Mouse (Mus musculus): ENCODE measurements around the gene Elk3.

Gene Elk3

GRCm38 (mm10) chr10:93310721-93311411, at the start of gene Elk3:
Elk3 (minus strand) TSS chr10:93311135.
- no peak for TF ChIP-seq GATA4 (IDR thresholded peaks at IDR 0.05; ENCODE audit: insufficient replicate concordance, low read length)

- no peak for TF ChIP-seq GATA4 (IDR thresholded peaks at IDR 0.05; ENCODE audit: insufficient replicate concordance, low read length)
Measured at GRCm38 (mm10) chr10:93360623-93361022, 49.7 kb upstream of the Elk3 start.

DNA sequence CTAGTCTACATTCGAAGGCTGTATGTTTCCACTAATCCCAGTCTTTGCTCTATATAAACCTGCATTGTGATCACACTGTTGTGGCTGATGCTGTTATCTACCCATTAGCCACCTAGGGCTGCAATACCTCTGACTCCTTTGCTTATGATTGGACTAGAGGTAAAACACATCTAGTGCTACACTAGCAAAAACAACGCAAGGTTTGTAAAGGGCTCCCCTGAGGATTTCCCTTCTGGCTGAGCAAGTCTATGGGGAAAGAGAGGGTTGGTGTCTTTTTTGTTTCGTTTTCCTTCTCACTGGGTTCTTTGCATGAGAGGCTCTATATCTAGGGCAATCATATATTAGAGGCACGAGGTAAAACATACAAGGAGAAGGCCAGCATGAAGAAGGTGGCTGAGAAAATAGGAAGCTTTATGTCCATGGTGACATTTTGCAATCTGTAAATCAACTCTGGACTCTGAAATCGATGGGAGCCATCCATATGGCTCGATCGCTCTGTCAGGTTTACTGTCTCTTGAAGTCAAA, 48.5 kb upstream of the Elk3 start:
- TF ChIP-seq GATA4 (IDR thresholded peaks at IDR 0.05; ENCODE audit: insufficient replicate concordance, low read length), result no peak

- TF ChIP-seq GATA4 (IDR thresholded peaks at IDR 0.05; ENCODE audit: insufficient replicate concordance, low read length), result no peak
Measured at GRCm38 (mm10) chr10:93358878-93359277, 47.9 kb upstream of the Elk3 start.

- TF ChIP-seq GATA4 (IDR thresholded peaks at IDR 0.05; ENCODE audit: insufficient replicate concordance, low read length), result no peak
Measured at GRCm38 (mm10) chr10:93357162-93357561, 46.2 kb upstream of the Elk3 start.

DNA sequence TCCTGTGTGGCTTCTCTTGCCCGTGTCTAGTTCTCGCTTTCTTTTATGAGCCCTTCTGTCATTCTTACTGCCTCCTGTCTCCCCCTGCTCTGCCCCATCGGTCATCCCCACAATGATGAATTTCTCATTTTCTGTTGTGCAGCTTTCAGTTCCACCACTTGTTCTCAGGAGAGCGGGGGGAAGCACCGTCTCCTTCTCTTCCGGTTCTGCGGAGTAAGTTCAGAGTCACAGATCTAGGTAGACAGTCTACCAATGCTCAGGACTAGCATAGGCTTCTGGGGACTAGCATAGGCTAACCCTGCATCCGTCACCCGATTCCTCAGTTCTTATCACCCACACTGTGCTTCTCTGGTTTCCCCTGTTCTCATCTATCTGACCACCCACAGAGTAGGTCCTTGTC, 45.2 kb upstream of the Elk3 start:
- TF ChIP-seq GATA4 (IDR thresholded peaks at IDR 0.05; ENCODE audit: insufficient replicate concordance, low read length), result no peak

- TF ChIP-seq GATA4 (IDR thresholded peaks at IDR 0.05; ENCODE audit: insufficient replicate concordance, low read length), result no peak
Measured at GRCm38 (mm10) chr10:93355276-93355927, 44.5 kb upstream of the Elk3 start.

- no peak for TF ChIP-seq GATA4 (IDR thresholded peaks at IDR 0.05; ENCODE audit: insufficient replicate concordance, low read length)
Measured at GRCm38 (mm10) chr10:93353545-93354326, 42.8 kb upstream of the Elk3 start.

DNA sequence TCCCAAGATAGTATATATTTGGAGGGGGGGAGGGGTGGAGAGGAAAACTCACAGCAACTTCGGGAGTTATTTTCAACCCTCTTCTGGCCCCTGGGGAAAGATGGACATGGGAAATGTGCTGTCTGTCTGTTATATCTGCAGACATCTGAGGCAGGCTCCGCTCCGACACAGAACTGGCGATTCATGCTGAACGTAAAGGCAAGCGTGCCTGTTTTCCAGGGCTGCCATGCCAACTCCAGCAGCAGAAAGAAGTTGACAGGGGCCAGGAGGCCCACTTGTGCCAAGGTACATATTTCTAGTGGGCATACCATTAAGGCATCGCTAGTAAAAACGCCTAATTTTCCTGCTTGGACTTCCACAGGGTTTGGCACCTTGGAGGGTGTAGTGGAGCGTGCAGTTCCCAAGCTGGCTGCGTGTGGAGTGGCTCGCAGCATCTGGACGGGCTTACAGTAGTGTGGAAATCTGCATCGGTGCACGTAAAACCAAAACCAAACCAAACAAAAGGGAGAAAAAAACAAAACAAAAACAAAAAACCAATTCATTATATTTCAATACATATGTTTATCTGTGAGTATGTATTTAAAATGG, 37.1 kb upstream of the Elk3 start:
- no peak for TF ChIP-seq GATA4 (IDR thresholded peaks at IDR 0.05; ENCODE audit: insufficient replicate concordance, low read length)

DNA sequence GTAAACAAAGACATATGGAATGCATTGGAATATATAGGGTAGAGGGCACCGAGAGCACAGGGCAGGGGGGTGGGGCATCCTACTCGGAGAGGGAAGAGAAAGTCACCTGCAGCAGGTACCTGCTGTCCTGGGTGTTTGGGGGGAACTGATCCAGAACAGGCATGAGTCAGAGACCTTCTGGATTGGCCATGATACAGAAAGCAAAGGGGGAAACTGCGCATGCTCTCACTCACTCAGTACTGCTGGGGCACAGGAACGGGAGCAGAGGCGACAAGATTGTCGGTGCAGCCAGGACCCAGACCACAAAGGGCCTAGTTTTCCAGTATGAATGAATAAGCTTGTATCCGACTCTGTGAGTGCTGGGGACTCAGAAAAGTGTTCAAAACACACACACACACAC, 36.5 kb upstream of the Elk3 start:
- TF ChIP-seq GATA4 (IDR thresholded peaks at IDR 0.05; ENCODE audit: insufficient replicate concordance, low read length), result no peak

GRCm38 (mm10) chr10:93346208-93346936, 35.4 kb upstream of the Elk3 start:
- no peak for TF ChIP-seq GATA4 (IDR thresholded peaks at IDR 0.05; ENCODE audit: insufficient replicate concordance, low read length)

GRCm38 (mm10) chr10:93345497-93345896, 34.6 kb upstream of the Elk3 start:
- TF ChIP-seq GATA4 (IDR thresholded peaks at IDR 0.05; ENCODE audit: insufficient replicate concordance, low read length), result no peak

- no peak for TF ChIP-seq GATA4 (IDR thresholded peaks at IDR 0.05; ENCODE audit: insufficient replicate concordance, low read length)
Measured at GRCm38 (mm10) chr10:93343469-93343868, 32.5 kb upstream of the Elk3 start.

GRCm38 (mm10) chr10:93342986-93343385, 32.1 kb upstream of the Elk3 start:
- TF ChIP-seq GATA4 (IDR thresholded peaks at IDR 0.05; ENCODE audit: insufficient replicate concordance, low read length), result no peak

- no peak for TF ChIP-seq GATA4 (IDR thresholded peaks at IDR 0.05; ENCODE audit: insufficient replicate concordance, low read length)
Measured at GRCm38 (mm10) chr10:93338526-93338925, 27.6 kb upstream of the Elk3 start.
